Mouse (Mus musculus) NIH3T3 (cell line): ENCODE measurements around the gene Tubgcp2.

Source experiments
- DNase-seq: peaks from one replicate; pipeline ENCODE4 v3.0.0-alpha.2; 2012; ENCODE audit warnings: low read depth

Gene Tubgcp2

DNA sequence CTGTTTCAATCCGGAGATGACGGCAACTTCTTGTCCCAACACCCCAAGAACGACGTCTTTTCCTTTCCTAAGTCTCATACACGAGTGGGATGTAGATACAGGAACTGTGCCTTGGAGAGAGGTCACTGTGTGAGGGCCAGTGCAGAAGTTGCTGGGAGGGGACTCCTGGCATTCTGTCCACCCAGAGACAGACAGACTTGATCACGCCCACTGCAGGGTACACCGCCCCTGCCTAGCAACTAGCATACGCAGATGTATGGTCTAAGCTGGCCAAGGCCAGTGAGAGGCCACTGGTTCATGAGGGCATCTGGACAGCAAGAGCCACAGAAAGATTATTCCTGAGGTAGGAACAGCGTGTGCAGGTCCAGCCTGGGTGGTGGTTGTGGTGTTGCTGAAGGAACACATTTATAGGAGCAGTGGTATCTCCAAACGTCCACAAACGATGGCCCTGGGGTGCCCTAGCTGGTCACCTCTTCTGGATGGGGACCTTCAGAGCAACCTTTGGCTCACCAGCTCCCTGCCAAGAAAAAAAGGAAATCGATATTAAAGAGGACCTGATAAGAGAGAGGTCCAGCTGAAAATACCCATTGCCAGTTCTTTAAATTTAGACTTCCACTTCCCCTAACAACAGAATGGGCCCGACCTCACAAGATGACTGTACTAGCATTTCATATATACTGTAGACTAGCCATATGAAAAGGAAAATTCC lies 57.3 kb downstream of the Tubgcp2 start:
- no peak for DNase-seq

DNA sequence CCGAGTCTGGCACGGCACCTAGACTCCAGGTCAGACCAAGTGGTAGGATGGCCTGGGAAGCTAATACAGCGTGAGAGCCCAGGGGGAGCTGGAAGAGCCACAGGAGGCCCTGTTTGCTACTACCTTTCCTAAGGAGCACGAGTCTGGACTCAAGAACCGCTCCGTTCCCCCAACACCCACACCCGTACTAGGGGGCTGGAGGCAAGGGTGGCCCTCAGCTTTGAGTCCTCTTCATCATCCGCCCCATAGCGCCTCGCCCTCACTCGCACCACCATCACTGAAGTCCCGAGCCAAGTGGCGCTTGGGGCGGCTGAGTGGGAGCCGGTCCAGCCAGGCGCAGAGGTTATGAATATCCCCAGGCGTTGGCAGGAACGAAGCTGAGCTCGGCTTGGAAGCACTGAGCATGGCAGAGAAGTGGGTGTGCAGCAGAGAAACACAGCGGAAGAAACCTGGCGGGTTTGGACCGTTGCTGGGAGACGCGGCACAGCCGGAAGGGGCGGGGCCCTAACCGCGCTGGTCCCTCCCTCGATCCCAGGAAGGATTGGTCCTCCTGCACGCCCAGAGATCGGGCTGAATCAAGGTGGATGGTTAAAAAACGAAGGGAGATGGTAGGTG lies 58.1 kb downstream of the Tubgcp2 start, which contains the start of gene 6430531B16Rik:
Gene 6430531B16Rik (minus strand): TSS at position 478 of the 615 bp plus-strand sequence.
- no peak for DNase-seq

DNA sequence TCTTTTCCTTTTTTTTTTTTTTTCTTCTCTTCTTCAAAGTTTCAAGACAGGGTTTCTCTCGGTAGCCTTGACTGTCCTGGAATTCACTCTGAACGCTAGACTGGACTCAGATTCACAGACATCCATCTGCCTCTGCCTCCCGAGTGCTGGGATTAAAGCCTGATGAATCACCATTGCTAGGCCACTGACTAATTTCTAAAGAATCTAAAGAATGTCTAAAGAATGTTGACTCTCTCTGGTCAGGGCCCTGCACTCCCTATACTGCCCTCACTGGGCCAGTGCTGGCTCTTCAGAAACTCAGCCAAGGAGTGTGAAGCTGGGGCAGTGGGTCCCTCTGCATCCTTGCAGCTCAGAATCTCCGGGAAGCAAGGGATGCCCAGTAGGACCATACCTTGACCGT lies 61.0 kb downstream of the Tubgcp2 start:
- DNase-seq, result peak; percentile 16

DNA sequence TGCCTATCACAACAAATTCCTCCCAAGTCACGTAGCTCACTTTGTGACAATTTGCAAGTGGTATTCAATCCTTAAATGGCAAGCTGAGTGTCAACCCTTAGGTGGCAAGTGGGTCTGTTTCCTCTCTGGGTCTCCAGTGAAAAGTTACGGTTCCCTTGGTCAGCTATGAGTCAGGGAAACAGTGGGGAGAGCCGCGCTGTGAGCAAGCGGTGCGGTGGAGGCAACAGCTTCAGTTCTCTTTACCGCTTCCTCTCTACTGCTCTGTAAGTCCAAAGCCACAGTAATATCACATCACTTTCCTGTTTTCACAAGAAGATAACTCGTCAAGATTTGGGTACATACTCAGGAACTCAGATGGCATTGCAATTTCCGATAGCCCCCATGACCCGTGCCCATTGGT lies 62.2 kb downstream of the Tubgcp2 start:
- no peak for DNase-seq

DNA sequence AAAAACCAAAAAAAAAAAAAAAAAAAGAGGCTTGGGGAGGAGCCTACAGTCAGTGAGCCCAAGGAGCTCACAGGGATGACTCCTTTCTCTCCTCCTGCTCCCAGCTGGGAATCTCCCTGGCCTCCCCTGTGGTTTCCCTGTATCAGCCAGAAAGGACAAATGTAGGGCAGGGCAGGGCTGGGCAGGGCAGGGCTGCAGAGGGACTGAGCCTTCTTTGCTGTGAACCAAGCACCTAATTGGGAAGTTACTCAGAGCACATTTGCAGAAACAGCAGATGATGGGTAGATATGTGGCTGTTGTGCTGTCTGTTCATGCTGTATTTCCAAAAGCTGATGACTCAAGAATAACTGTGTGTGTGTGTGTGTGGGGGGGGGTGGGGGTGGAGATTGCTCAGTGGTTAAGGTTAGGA lies 63.5 kb downstream of the Tubgcp2 start:
- DNase-seq, result peak; percentile 64

GRCm38 (mm10) chr7:139971436-139971835 lies 65.0 kb downstream of the Tubgcp2 start:
- peak; percentile 84 for DNase-seq

DNA sequence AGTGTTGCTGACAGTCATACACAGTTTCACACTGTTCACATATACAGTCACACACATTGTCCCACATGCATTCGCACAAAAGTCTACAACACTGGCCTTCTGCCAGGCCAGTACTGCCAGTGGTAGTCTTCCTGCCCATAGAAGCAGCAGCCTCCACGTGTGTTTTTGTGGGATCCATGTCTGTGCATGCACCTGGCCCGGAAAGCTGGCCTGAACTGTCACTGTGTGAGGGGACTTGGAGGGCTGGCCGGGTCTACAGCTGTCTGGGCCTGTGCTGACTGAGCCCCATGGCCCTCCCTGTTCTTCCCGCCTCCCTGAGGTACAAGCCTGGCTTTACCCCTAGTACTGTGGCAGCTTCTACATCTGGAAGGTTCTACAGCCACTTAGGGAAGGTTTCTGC lies 65.5 kb downstream of the Tubgcp2 start:
- peak; percentile 37 for DNase-seq

GRCm38 (mm10) chr7:139970216-139970919 lies 66.1 kb downstream of the Tubgcp2 start:
- DNase-seq, result peak; percentile 64

DNA sequence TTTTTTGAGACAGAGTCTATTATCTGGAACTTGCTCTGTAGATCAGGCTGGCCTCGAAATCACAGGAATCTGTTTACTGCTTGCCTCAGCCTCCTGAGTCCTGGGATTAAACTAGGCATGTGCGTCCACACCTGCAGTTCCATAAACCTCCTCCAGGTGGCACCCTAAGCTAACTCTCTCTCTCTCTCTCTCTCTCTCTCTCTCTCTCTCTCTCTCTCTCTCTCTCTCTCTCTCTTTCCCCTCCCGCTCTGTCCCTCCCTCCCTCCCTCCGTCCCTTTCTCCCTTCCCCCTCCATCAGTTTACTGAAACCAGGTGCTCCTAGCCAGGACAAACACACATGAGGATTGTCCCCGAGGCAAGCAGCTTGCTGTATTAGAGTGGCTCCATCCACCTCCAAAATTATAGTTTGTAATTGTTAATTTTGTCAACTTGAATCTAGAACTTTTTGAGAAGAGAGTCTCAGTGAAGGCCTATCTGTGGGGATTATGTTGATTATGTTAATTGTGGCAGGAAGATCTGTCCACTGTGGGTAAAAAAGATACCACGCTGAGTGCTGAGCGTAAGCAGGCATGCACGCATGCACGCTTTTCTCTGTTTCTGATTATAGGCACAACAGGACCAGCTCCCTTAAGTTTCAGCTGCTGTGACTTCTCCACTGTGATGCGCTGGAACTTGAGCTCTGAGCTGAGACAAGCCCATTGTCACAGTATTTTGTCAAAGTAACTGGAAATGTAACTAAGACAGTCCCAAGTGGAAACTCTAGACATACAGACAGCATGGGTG lies 66.9 kb downstream of the Tubgcp2 start:
- peak; percentile 91 for DNase-seq

DNA sequence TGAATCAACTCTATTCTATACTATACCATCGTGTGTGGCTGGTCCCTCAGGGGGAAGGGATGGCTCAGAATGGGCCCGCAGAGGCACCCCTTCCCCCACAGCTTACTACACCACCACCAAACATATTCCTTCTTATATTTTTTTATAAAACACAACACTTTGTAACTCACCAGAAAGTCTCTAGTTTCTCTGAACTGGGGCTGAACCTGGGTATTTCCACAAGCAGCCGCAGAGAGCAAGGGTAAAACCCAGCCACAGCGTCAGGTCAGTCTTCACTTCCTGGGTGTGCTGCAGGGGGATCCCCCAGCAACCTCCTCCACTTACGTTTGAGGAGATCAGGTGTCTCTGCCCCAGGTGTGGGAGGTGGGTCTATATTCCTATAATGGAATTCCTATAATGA lies 68.0 kb downstream of the Tubgcp2 start:
- DNase-seq, result no peak

GRCm38 (mm10) chr7:139967175-139967574 lies 69.3 kb downstream of the Tubgcp2 start:
- DNase-seq, result no peak

GRCm38 (mm10) chr7:139963814-139964213 lies 72.7 kb downstream of the Tubgcp2 start:
- no peak for DNase-seq

DNA sequence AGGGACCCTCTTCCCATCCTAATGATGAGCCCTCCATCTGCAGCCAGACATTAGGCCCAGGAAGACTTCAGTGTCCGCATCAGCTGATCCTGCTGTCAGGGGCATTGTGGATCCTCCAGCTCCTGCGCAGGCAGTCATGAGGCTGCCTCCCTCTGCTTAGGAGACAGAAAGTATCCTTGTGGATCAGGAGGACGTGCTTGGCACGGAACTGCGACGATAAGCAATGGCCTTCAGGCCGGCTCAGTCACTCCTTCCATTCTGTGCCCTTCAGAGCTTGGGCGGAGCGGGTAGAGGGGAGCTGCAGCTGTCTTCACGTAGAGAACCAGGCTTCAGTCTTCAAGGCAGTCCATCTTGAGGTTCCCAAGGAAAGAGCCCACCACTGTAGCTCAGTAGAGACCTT lies 75.3 kb downstream of the Tubgcp2 start:
- DNase-seq, result no peak

DNA sequence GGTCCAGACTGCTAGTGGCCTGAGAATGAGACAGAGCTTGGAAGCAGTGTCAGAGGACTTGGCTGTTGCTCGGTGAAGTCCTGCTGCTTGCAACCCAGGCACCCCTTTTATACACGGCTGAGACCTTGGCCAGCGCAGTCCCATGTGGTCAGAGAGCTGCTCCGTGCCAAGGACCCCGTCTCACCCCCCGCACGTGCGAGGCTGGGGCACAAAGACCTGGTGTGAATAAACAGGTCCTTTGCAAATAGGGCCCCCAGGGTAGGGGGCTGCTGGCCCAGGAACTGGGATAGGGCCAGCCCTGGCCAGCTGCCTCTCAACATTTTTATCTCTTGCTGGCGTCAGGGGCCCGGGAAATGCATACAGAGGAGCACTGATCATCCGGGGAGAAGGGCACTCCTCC lies 78.5 kb downstream of the Tubgcp2 start:
- DNase-seq, result no peak

GRCm38 (mm10) chr7:139957437-139957836 lies 79.0 kb downstream of the Tubgcp2 start:
- no peak for DNase-seq

GRCm38 (mm10) chr7:139956658-139957057 lies 79.8 kb downstream of the Tubgcp2 start:
- DNase-seq, result no peak

GRCm38 (mm10) chr7:139955505-139955904 lies 81.0 kb downstream of the Tubgcp2 start:
- DNase-seq, result no peak

DNA sequence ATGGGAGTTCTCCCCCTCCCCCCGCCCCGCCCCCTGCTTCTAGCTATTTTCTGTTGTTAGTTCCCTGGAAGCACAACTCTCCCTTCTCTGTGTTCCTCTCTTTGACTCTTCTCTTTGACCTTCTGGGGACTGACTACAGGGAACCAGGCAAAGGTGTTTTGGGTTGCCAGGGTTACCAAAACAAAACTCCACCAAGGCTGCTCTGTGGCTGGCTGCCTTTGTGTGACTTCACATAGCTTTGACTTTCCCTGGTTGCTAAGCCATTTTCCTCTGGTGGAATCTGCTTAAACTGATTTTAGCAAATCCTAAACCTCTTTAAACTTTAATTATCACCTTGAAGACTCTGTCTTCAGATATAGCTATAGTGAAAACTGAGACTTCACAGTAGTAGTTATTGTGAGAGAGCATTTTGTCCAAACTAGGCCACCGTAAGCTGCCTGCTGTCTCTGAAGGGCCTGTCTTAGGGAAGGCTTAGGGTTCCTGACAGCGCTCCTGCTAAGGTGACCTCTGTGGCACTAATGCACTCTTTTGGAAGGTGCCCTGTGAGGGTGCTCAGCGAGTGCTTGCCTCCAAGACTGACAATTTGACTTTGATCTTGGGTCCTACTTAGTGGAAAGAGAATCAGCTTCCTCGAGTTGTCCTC lies 84.4 kb downstream of the Tubgcp2 start:
- DNase-seq, result no peak

- DNase-seq, result peak; percentile 53
Observed at GRCm38 (mm10) chr7:139951079-139951478, 85.4 kb downstream of the Tubgcp2 start.

DNA sequence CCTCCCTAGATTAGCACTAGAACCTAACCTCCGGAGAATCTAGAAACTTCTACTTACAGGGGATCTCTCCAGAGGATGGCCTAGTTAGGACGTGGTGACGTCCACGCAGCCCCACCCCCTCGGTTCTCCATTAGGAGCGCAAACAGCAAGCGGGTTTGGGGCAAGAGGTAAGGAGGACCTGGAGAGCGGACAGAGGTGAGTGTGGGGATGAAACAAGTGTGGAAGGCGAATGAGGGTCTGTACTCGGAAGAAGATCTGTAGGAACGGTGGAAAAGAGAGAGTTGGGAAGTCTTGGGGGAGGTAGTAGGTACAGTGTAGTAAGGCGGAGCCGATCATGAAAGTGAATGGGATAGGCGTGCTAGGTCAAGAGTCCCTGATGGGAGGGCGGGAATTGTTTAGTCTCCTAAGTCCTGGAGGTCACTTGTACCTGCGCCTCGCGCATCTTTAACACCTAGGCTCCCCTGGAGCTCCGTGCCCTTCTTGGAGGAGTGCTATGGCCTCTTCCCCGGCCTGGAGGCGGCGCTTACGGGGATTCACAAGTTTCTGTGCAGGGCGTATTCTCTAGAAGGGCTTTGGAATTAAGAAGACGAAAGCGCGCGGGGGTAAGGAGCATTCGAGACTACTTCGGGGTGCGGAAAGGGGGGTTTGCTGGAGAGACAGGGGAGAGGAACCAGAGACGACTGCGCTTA lies 86.0 kb downstream of the Tubgcp2 start:
- DNase-seq, result peak; percentile 78

- peak; percentile 76 for DNase-seq
Observed at GRCm38 (mm10) chr7:139949893-139950282, 86.6 kb downstream of the Tubgcp2 start.
